Mouse (Mus musculus) left cerebral cortex, adult 18-20 months (tissue): ENCODE results near the gene Pvr. TPM values are rescaled to one million over a fixed set of nuclear protein-coding genes. Genes with fewer than 3 reads are reported as not detected.

Experiments used
- DNase-seq, 2 experiments: peaks; one replicate each; pipeline ENCODE4 v3.0.0; 2021 to 2022; ENCODE audit warnings: low spot score in 2 of 2, mixed read lengths in 1 of 2
- total RNA-seq, 2 experiments: library from RNA; stranded (reverse); gene quantifications; 2 replicates each; pipeline ENCODE4 v1.2.3; 2021

Pvr gene
- total RNA-seq, 2 experiments from 2014 or later, result 13.0 to 15.7 TPM

DNA sequence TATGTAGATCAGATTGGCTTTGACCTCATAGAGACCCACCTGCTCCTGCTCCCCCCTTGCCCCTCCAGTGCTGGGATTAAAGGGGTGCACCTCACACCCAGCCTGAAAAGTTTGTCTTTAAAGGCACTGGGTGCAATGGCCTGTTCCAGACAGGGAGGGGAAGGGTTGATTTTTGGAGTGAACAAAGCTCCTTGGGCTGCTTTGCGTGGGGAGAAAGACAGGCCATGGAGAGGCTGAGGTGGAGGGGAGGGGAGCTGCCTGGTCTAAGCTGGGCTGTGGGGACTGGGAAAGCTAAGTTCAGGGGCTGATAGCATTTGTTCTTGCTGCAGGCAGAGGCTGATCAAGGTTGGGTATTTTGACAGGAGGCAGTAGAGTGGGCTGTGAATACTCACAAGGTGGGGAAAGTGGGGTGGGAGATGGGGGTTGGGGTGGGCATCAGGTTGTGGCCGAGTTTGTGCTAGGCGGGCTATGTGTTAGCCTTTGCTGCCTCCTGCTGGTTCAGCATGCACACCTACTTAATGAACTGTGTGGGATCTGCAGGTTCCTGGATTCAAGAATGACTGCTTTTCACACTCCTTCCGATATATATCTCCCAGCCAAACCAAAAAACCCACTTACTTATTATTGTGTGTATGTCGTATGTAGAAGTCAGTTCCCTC lies 48.9 kb downstream of the Pvr start:
- DNase-seq, result no peak

GRCm38 (mm10) chr7:19871137-19871621 lies 49.8 kb downstream of the Pvr start:
- DNase-seq, result no peak

- no peak for DNase-seq
Measured at GRCm38 (mm10) chr7:19867751-19868399, 53.1 kb downstream of the Pvr start.

- DNase-seq, result no peak
Measured at GRCm38 (mm10) chr7:19866490-19866889, 54.5 kb downstream of the Pvr start.

GRCm38 (mm10) chr7:19865246-19866036 lies 55.5 kb downstream of the Pvr start:
- no peak for DNase-seq

DNA sequence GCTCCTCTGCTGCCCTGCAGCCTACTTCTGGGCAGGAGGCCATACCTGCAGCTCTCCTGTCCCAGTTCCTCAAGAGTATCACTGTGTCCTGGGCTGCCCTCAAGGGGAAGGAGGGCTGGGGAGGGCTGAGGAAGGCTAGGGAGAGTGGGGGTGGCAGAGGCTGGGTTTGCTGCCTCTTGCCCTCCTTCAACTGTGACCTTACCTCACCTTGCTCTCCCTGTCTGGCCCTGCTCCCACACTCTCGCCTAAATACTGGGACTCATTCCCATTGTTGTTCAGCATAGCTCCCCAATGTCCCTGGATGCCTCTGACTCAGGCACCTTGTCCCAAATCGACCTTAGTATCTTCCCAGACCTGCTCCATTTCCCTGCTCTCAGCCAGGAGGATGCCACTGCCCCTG lies 56.7 kb downstream of the Pvr start:
- no peak for DNase-seq

GRCm38 (mm10) chr7:19861199-19861598 lies 59.8 kb downstream of the Pvr start, which contains the start of gene Ceacam16:
Ceacam16 (minus strand) TSS chr7:19861299.
- DNase-seq, result no peak

- DNase-seq, result no peak
Measured at GRCm38 (mm10) chr7:19859740-19860139, 61.2 kb downstream of the Pvr start.

DNA sequence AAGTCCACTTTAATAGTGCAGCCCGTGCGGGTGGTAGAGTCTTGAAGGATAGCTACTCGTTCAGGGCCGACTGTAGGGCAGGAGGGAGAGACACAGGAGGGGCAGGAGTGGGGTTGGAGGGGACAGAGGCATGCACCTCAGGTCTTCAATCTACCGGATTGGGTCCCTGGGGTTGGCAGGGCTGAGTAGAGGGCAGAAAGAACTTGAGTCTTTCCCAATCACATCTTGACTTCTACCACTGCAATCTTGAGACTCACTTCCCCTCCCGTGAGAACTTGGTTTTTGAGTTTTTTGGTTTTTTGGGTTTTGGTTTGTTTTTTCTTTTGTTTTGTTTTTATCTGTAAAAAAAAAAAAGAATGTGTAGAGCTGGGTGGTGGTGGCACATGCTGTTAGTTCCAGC lies 64.7 kb downstream of the Pvr start:
- DNase-seq, result no peak

- no peak for DNase-seq
Measured at GRCm38 (mm10) chr7:19855663-19856062, 65.3 kb downstream of the Pvr start.

Other genes with a start within 250 kb of the Pvr start
- gene Apoc2, start 243.2 kb downstream of the Pvr start, total RNA-seq, result not detected
- not detected for gene Gm44805, start 239.7 kb downstream of the Pvr start, total RNA-seq
- gene Apoc4, start 239.7 kb downstream of the Pvr start, total RNA-seq, result not detected
- gene Apoc1, start 228.5 kb downstream of the Pvr start, total RNA-seq, result 1 to 10 TPM; 3.9 to 5.3 TPM
- gene Apoe, start 222.0 kb downstream of the Pvr start, total RNA-seq, result 1,000 to 10,000 TPM; 1,855 to 2,066 TPM
- 100 to 1,000 TPM; 116 to 122 TPM for gene Tomm40, start 205.7 kb downstream of the Pvr start, total RNA-seq
- gene Nectin2, start 170.7 kb downstream of the Pvr start, total RNA-seq, result 1 to 10 TPM; 6.7 to 8.6 TPM
- 10 to 100 TPM; 18.6 to 19.1 TPM for gene Bcam, start 150.1 kb downstream of the Pvr start, total RNA-seq
- not detected for gene Cblc, start 124.4 kb downstream of the Pvr start, total RNA-seq
- 1 to 10 TPM in 1 of 2 experiments, under 1 TPM in 1; 0.91 to 1.1 TPM for gene Bcl3, start 98.4 kb downstream of the Pvr start, total RNA-seq
- 1 to 10 TPM; 2.0 to 2.4 TPM for gene Gm19345, start 69.2 kb downstream of the Pvr start, total RNA-seq
- not detected for gene Ceacam16, start 59.9 kb downstream of the Pvr start, total RNA-seq
- gene Ceacam19, start 33.2 kb downstream of the Pvr start, total RNA-seq, result not detected
- not detected for gene Igsf23, start 29.6 kb upstream of the Pvr start, total RNA-seq
- not detected for gene Ceacam20, start 44.3 kb upstream of the Pvr start, total RNA-seq
- gene Nlrp9b, start 70.3 kb upstream of the Pvr start, total RNA-seq, result not detected
- not detected for gene Vmn1r91, start 178.5 kb upstream of the Pvr start, total RNA-seq
- gene Gm16442, start 201.4 kb upstream of the Pvr start, total RNA-seq, result not detected
- gene Vmn1r93, start 217.9 kb upstream of the Pvr start, total RNA-seq, result not detected
- gene Vmn1r94, start 247.2 kb upstream of the Pvr start, total RNA-seq, result not detected